Mouse (Mus musculus): ENCODE measurements around the gene Accs.

Gene Accs

GRCm38 (mm10) chr2:93858845-93859244 lies 9.1 kb upstream of the Accs start:
- DNase-seq (ENCODE audit: inconsistent ontology term), result no peak

GRCm38 (mm10) chr2:93851303-93851702 lies 1.6 kb upstream of the Accs start:
- DNase-seq (ENCODE audit: inconsistent ontology term), result no peak

- no peak for DNase-seq (ENCODE audit: inconsistent ontology term)
These were observed 688 bp upstream of the Accs start for GRCm38 (mm10) chr2:93850317-93850944.

- DNase-seq (ENCODE audit: inconsistent ontology term), result no peak
These were observed 8.4 kb downstream of the Accs start for GRCm38 (mm10) chr2:93841349-93841748.

GRCm38 (mm10) chr2:93840109-93840508 lies 9.6 kb downstream of the Accs start:
- DNase-seq (ENCODE audit: inconsistent ontology term), result no peak

- DNase-seq (ENCODE audit: inconsistent ontology term), result no peak
These were observed 10.8 kb downstream of the Accs start for GRCm38 (mm10) chr2:93838931-93839330.

GRCm38 (mm10) chr2:93836232-93836785 lies 13.4 kb downstream of the Accs start:
- DNase-seq (ENCODE audit: inconsistent ontology term), result no peak

- DNase-seq (ENCODE audit: inconsistent ontology term), result no peak
These were observed 14.1 kb downstream of the Accs start for GRCm38 (mm10) chr2:93835596-93835995.

GRCm38 (mm10) chr2:93823519-93823918 lies 26.2 kb downstream of the Accs start:
- peak; percentile 86 for DNase-seq (ENCODE audit: inconsistent ontology term)

GRCm38 (mm10) chr2:93822045-93822749 lies 27.5 kb downstream of the Accs start, which contains the start of gene Ext2:
Gene Ext2 (minus strand): TSS chr2:93822568.
- DNase-seq (ENCODE audit: inconsistent ontology term), result peak; percentile 85

GRCm38 (mm10) chr2:93817791-93818190 lies 32.0 kb downstream of the Accs start:
- DNase-seq (ENCODE audit: inconsistent ontology term), result no peak

GRCm38 (mm10) chr2:93813343-93813742 lies 36.4 kb downstream of the Accs start:
- DNase-seq (ENCODE audit: inconsistent ontology term), result no peak

GRCm38 (mm10) chr2:93811812-93812211 lies 37.9 kb downstream of the Accs start:
- DNase-seq (ENCODE audit: inconsistent ontology term), result no peak

GRCm38 (mm10) chr2:93809931-93810330 lies 39.8 kb downstream of the Accs start:
- peak; percentile 22 for DNase-seq (ENCODE audit: inconsistent ontology term)

GRCm38 (mm10) chr2:93808071-93808470 lies 41.7 kb downstream of the Accs start:
- no peak for DNase-seq (ENCODE audit: inconsistent ontology term)

GRCm38 (mm10) chr2:93807440-93807839 lies 42.3 kb downstream of the Accs start:
- DNase-seq (ENCODE audit: inconsistent ontology term), result no peak

GRCm38 (mm10) chr2:93806487-93807201 lies 43.1 kb downstream of the Accs start:
- no peak for DNase-seq (ENCODE audit: inconsistent ontology term)

GRCm38 (mm10) chr2:93805523-93805922 lies 44.2 kb downstream of the Accs start:
- no peak for DNase-seq (ENCODE audit: inconsistent ontology term)

- no peak for DNase-seq (ENCODE audit: inconsistent ontology term)
These were observed 44.7 kb downstream of the Accs start for GRCm38 (mm10) chr2:93805066-93805465.

- no peak for DNase-seq (ENCODE audit: inconsistent ontology term)
These were observed 46.8 kb downstream of the Accs start for GRCm38 (mm10) chr2:93802947-93803346.

- DNase-seq (ENCODE audit: inconsistent ontology term), result no peak
These were observed 48.6 kb downstream of the Accs start for GRCm38 (mm10) chr2:93801097-93801496.

GRCm38 (mm10) chr2:93797162-93797795 lies 52.5 kb downstream of the Accs start:
- DNase-seq (ENCODE audit: inconsistent ontology term), result no peak

Data from Muller cell, postnatal 12 days (primary cell).